Mouse (Mus musculus) left cerebral cortex, adult 11 months (tissue): Measurements from ENCODE around the gene Hdac9.
"Not testable (repeated sequence)": the region's sequence is repeated elsewhere in the genome, so short reads cannot be mapped to it uniquely, and the experiment has no call there.

Experiments used
- DNase-seq: peaks from one replicate; pipeline ENCODE4 v3.0.0; 2022; ENCODE audit warnings: low spot score

The Hdac9 gene

GRCm38 (mm10) chr12:34487666-34488065 is 429.2 kb downstream of the Hdac9 start:
- DNase-seq, result no peak

- no peak for DNase-seq
These were observed 429.9 kb downstream of the Hdac9 start for GRCm38 (mm10) chr12:34487021-34487420.

DNA sequence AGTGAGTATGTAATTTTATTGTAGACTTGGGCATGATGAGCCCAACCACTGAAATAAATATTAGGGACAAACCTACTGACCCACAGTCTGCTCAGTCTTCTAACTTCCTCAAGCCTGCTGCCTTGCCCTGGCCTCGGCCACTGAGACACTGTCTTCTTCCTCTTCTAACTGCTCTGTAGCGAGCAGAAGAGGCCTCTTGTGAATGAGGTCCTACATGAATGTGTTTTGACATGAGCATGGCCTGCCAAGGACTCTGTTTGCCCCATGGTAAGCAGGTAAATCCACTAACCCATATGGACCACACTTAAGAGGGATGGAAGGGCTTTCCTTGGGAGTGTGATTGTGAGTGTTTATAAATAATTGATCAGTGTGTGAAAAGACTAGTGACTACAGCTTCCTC is 430.9 kb downstream of the Hdac9 start:
- no peak for DNase-seq

DNA sequence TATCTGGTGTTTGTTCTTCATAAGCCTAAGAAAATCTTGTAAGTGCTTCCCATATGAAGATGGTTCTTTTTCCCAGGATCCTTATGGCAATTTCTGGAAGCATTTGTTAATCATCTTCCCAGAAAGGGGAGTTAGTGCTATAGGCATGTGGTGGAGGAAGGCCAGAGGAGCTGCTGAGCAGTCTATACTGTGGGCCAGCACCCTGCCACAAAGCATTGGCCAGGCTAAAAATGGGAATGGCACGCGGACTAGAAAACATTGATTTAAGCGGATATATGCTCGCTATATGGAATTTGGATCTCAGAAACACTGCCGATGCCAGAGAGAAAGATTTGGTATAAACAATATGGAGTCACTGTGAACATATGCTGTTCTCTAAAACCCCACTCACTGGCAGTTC is 435.2 kb downstream of the Hdac9 start:
- DNase-seq, result no peak

- no peak for DNase-seq
These were observed 443.8 kb downstream of the Hdac9 start for GRCm38 (mm10) chr12:34472949-34473651.

- no peak for DNase-seq
These were observed 444.4 kb downstream of the Hdac9 start for GRCm38 (mm10) chr12:34472542-34472941.

- DNase-seq, result no peak
These were observed 455.2 kb downstream of the Hdac9 start for GRCm38 (mm10) chr12:34461728-34462127.

DNA sequence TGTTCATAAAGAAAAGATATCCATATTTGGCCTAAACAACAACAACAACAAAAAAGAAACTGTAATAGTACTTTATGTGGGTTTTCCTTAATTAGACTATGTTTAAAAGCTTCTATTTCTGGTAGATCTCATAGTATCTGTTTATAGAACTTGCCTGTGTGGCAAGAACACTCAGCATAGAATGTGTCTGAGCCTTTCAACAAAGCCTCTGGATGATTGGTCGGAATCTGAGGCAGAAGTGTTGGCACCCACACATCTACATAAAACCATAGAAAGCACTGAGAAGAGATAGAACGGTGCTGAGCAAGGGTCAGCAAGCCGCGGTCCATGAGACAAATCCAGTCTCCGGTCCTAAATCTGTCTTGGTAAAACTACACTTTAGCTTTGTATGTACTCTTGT is 464.3 kb downstream of the Hdac9 start:
- no peak for DNase-seq

GRCm38 (mm10) chr12:34451198-34451597 is 465.7 kb downstream of the Hdac9 start:
- DNase-seq, result no peak

DNA sequence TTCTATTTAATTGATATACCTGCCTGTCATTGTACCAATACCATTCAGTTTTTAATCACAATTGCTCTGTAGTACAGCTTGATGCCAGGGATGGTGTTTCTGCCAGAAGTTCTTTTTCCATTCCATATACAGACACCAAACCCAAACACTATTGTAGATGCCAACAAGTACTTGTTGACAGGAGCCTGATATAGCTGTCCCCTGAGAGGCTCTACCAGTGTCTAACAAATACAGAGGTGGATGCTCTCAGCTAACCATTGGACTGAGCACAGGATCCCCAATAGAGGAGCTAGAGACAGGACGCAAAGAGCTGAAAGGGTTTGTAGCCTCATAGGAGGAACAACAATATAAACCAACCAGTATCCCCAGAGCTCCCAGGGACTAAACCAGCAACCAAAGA is 472.2 kb downstream of the Hdac9 start:
- DNase-seq, result not testable (repeated sequence)

GRCm38 (mm10) chr12:34440930-34441329 is 476.0 kb downstream of the Hdac9 start:
- DNase-seq, result no peak

DNA sequence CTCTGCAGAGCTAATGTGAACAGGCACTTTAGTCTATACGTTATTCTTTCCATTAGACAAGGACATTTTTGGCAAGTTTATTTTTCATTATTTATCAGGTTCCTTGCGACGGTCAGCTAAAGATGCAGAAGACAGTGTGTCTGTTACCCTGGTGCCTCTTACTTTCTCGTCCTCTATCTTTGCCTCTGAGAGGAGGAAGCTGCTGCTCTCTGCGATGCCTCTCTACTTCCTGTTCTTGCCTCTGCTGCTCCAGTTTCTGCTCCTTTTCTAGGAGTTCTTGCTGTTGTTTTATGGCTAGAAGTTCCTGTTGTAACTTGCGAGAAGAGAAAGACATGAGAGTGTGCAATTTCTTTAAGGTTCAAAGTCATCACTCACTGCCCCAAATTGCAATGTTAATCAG is 484.0 kb downstream of the Hdac9 start:
- peak; percentile 4 for DNase-seq

GRCm38 (mm10) chr12:34432461-34432860 is 484.4 kb downstream of the Hdac9 start:
- DNase-seq, result peak; percentile 7

DNA sequence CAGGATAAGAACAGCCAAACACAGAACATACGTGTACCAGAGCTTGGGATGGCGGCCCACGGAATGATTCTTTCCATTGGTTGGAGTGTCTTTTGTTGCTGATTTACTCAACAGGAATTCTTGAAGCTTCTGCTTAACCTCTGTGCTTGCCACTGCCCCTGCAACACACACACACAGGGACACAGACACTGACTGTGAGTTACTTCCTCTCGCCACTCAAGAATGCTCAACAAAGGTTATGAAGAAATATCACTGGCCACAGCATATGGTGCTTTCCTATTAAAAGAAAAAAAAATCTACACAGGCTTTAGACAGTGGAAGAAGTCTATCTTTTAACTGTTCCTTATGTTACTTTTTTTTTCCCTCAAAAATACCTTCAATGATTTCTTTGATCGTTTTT is 485.1 kb downstream of the Hdac9 start:
- no peak for DNase-seq

DNA sequence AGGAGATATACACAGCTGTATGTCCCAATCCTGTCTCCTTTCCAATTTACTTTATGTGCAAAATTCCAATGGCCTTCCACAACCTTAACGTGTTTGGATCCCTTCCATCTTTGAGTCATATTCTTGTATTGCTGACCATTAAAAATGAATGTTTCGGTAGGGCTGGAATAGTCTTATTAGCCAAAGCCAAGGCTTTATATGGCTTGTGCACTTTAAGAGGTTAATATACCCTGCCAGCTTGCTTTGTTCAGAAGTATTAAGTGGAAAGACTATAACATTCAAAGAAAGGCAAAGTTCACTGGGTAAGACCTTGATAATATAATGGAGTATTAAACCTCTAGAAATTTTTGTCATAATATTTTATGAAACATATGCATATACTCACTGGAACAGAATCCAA is 491.4 kb downstream of the Hdac9 start:
- no peak for DNase-seq

DNA sequence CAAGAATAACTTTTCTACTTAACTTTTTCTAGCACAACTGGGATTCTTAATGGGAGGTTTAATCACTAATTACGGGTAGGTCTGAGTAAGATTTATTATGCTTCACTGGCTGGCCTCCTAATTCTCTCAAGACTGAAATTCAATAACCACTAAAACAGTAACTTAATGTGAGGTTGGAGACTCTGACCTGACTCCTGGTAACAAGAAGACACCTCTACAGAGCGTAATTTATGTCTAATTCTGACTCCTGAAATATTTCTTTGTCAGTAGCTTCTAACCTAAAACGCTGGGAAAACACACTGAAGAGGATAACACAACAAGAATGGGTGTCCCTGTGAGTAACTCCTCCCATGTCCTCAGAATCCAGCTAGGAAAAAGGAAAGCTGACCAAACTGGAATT is 508.8 kb downstream of the Hdac9 start:
- no peak for DNase-seq

- DNase-seq, result no peak
These were observed 509.8 kb downstream of the Hdac9 start for GRCm38 (mm10) chr12:34407143-34407542.

GRCm38 (mm10) chr12:34402065-34402464 is 514.8 kb downstream of the Hdac9 start:
- DNase-seq, result no peak

DNA sequence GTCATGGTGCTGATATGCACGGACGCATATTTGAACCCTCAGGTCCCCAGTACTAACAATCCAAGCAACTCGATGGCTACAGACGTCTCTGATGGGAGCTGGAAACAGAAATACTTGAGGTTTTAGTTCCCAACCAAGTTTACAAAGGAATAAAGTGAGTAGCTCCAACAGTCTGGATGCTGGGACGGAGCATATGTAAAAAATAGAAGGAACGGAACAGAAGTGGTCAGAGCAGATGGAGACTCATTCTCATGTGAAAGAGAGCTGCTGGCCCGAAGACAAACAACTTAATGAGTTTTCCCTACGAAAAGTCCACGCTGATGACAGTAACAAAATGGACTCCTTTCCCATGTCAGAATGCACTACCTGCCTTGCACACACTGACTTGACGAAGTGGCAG is 518.3 kb downstream of the Hdac9 start:
- no peak for DNase-seq

GRCm38 (mm10) chr12:34394342-34394741 is 522.6 kb downstream of the Hdac9 start:
- no peak for DNase-seq

- no peak for DNase-seq
These were observed 537.2 kb downstream of the Hdac9 start for GRCm38 (mm10) chr12:34379681-34380080.

DNA sequence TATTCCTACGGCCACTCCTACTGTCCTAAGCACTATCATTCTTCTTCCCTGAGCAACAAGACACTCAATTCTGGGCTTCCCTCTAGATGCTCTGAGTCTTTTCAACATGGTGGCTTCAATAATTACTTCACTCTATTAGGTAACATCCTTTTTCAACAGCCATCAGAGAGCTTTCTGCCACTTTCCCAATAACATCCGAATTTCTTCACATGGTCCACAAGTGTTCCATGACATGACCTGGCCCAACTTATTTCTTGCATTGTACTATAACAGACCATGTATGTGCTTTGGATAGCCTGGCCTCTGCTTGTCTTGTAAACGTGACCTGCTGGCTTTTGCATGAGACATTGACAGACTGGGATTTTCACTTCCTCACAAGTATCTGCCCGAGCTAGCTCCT is 538.3 kb downstream of the Hdac9 start:
- no peak for DNase-seq

GRCm38 (mm10) chr12:34351906-34352305 is 565.0 kb downstream of the Hdac9 start:
- no peak for DNase-seq

- DNase-seq, result no peak
These were observed 569.4 kb downstream of the Hdac9 start for GRCm38 (mm10) chr12:34347529-34347928.
